Mouse (Mus musculus): ENCODE results near the gene Syngr4. TPM values are rescaled to one million over a fixed set of nuclear protein-coding genes. Genes with fewer than 3 reads are reported as not detected.

Syngr4 gene
- 0.64 and 0.83 TPM in 2 replicates for polyA plus RNA-seq (2012; rRNA removed)

DNA sequence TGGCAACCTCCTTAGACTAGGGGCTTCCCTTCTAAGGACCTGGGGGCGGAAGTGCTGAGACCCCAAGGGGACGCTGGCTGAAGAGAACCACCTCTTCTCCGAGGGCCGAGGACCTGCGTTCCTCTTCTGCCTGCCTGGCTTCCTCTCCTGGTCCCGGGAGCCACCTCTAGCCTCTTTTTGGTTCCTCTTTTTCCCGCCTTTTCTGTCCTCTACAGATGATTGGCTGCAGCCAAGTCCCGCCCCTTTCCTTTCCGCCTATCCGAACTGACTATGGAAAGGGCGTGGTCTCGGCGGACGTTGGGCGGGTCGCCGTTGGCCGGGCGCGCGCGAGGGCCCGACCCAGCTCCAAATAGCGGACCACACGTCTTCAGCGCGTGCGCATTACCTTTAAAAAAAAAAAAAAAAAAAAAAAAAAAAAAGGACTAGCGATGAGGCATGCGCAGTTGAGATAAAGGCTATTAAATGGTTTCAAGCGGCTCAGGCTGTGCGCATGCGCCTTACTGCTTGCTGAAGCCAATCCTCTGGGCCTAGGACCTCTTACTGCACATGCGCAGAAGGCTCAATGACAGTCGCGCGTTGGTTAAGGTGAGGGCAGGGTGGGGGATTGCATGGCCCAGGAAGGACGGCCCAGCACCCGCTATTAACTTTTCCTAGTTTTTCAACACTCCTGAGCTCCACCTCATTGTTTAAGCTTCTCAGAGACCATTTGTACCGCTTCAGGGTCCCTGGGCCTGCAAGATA lies at the start of gene Syngr4, which contains the start of gene Tmem143:
Syngr4 (minus strand) TSS at position 198 of the 741 bp plus-strand sequence.
Tmem143 (plus strand) TSS at position 425 of the 741 bp plus-strand sequence.

DNA sequence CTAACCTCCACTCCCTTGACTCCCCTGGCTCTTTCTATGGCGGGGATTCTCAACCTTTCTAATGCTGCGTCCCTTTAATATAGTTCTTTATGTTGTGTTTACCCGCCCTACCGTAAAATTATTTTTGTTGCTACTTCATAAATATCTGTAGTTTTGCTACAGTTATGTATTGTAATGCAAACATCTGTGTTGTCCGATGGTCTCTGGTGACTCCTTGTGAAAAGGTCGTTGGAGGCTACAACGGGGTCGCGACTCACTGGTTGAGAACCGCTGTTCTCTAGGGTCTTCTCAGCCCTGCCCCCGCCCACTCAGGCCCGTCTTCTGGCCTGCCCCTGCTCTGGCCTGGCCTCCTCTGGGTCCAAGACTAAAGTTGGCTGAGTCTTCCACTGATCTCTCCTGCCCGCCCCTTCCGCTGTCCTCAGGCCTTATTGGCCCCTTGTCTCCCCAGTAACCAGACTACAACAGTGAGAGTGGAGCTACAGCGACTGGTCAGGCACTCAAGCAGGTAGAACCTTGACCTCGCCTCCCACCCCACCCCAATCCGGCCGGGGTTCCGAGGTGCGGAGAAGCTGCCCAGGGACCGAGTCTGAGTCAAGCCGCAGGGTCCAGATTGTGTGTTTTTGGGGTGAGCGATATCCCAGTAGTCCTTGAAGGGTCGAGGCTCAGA lies 27.4 kb upstream of the Syngr4 start, which contains the start of gene Ccdc114:
Ccdc114 (plus strand) TSS at position 311 of the 667 bp plus-strand sequence.

DNA sequence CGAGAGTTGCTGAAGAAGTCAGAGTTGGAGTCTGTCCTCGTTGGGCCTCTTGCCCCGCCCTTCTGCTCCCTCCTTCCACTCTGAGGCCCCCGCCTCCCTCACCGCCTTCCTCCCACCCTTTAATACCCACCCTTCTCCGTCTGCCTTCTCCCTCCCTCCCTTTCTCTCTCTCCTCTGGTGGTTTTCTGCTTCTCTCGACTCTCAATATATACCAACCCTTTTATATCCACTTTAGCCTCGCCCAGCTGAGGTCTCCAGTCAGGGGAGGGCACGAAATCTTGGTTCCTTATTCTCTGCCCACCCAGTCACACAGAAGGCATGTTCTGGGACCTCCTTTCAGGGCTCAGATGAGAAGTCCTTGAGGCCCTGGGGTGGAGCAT lies 24.7 kb upstream of the Syngr4 start, which contains the start of gene Emp3:
Emp3 (minus strand) TSS at position 163 of the 380 bp plus-strand sequence.

DNA sequence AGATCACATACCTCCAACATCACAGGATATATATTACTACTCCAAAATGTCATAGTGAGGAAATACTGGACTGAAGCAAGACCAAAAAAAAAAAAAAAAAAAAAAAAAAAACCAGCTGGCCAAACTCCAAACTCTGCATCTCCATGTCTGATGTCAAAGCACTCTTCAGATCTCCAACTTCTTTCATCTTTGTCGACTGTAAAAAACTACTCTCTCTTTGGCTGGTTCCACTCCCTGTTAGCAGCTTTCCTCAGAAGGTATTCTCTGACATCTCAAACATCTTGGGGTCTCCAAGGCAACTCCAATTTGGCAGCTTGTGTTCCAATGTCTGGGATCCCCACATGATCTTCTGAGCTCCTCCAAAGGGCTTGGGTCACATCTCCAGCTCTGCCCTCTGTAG lies 18.2 kb downstream of the Syngr4 start, which contains the start of gene Grin2d:
Grin2d (minus strand) TSS at position 101 of the 400 bp plus-strand sequence.

DNA sequence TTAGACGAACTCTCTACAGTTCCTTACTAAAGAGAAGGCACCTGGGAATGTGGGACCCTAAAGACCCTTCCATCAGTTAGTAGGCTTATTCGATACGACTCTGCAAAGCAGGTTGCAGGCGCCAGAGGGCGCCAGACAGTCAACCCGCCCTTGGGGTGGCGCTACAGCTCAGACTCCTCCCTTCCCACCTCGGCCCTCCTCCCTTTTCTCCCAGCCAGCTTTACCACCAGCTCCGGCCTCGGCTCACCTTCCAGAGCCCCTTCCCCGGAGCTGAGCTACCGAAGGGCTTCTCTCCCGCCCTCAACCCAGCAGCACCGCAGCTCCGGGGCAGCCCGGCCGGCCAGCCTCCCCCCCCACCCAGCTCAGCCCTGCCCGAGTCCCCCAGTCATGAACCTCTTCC lies 23.9 kb downstream of the Syngr4 start, which contains the start of gene Kdelr1:
Kdelr1 (plus strand) TSS at position 149 of the 400 bp plus-strand sequence.

Other genes with a start within 250 kb of the Syngr4 start
- gene Fut2, start 230.3 kb downstream of the Syngr4 start, polyA plus RNA-seq (2012; rRNA removed): not detected in 2 replicates
- gene Ntn5, start 212.7 kb downstream of the Syngr4 start, polyA plus RNA-seq (2012; rRNA removed): not detected in 2 replicates
- 0.02 TPM in 1 of 2 replicates, not detected in the other for gene Sec1, start 202.3 kb downstream of the Syngr4 start, polyA plus RNA-seq (2012; rRNA removed)
- gene Car11, start 196.9 kb downstream of the Syngr4 start, polyA plus RNA-seq (2012; rRNA removed): 0.14 and 0.37 TPM in 2 replicates
- 0.67 TPM in 2 replicates for gene Dbp, start 191.6 kb downstream of the Syngr4 start, polyA plus RNA-seq (2012; rRNA removed)
- gene Rpl18, start 181.3 kb downstream of the Syngr4 start, polyA plus RNA-seq (2012; rRNA removed): 524 and 540 TPM in 2 replicates
- gene Sphk2, start 178.7 kb downstream of the Syngr4 start, polyA plus RNA-seq (2012; rRNA removed): 6.3 and 7.1 TPM in 2 replicates
- 0.21 and 0.32 TPM in 2 replicates for gene Fam83e, start 175.5 kb downstream of the Syngr4 start, polyA plus RNA-seq (2012; rRNA removed)
- gene Spaca4, start 170.9 kb downstream of the Syngr4 start, polyA plus RNA-seq (2012; rRNA removed): not detected in 2 replicates
- 0.13 and 0.24 TPM in 2 replicates for gene Lmtk3, start 113.0 kb downstream of the Syngr4 start, polyA plus RNA-seq (2012; rRNA removed)
- gene Sult2b1, start 112.0 kb downstream of the Syngr4 start, polyA plus RNA-seq (2012; rRNA removed): 0.22 and 0.28 TPM in 2 replicates
- 19.2 and 19.7 TPM in 2 replicates for gene Cyth2, start 82.1 kb downstream of the Syngr4 start, polyA plus RNA-seq (2012; rRNA removed)
- 0.08 TPM in 2 replicates for gene Kcnj14, start 71.9 kb downstream of the Syngr4 start, polyA plus RNA-seq (2012; rRNA removed)
- gene Grwd1, start 65.8 kb downstream of the Syngr4 start, polyA plus RNA-seq (2012; rRNA removed): 11.5 and 14.3 TPM in 2 replicates
- gene Kdelr1, start 23.9 kb downstream of the Syngr4 start, polyA plus RNA-seq (2012; rRNA removed): 52.6 and 59.3 TPM in 2 replicates
- 0.09 TPM in 2 replicates for gene Grin2d, start 18.3 kb downstream of the Syngr4 start, polyA plus RNA-seq (2012; rRNA removed)
- gene Tmem143, start 227 bp upstream of the Syngr4 start, polyA plus RNA-seq (2012; rRNA removed): 7.8 and 8.8 TPM in 2 replicates
- gene Emp3, start 24.7 kb upstream of the Syngr4 start, polyA plus RNA-seq (2012; rRNA removed): 22.4 and 25.3 TPM in 2 replicates
- gene Ccdc114, start 27.4 kb upstream of the Syngr4 start, polyA plus RNA-seq (2012; rRNA removed): 1.0 and 1.1 TPM in 2 replicates
- 9.6 and 12.4 TPM in 2 replicates for gene Abcc6, start 133.6 kb upstream of the Syngr4 start, polyA plus RNA-seq (2012; rRNA removed)
- gene Nomo1, start 137.0 kb upstream of the Syngr4 start, polyA plus RNA-seq (2012; rRNA removed): 17.1 and 18.2 TPM in 2 replicates
- 0.02 and 0.10 TPM in 2 replicates for gene Kcnj11, start 204.1 kb upstream of the Syngr4 start, polyA plus RNA-seq (2012; rRNA removed)